Mouse (Mus musculus) C2C12 (cell line): ENCODE measurements at regions not wholly inside any gene's neighbourhood (a gene's known extent, or its start where the extent isn't known, plus 50 kb on each side); places are given as distances from the start of the nearest gene placed in this dataset.

Source experiments
- H3K27me3 ChIP-seq: one replicate; pipeline ENCODE4 v1.6.1; 2011; ENCODE audit not compliant: control insufficient read depth, insufficient read depth, insufficient read length
- H3K36me3 ChIP-seq: one replicate; pipeline ENCODE4 v1.6.1; 2011; ENCODE audit not compliant: control insufficient read depth, insufficient read depth
- H3K4me3 ChIP-seq: one replicate; pipeline ENCODE4 v1.5.1; 2011; ENCODE audit warnings: mild to moderate bottlenecking, control low read depth; ENCODE audit not compliant: poor library complexity, insufficient read depth, severe bottlenecking
- H3K79me2 ChIP-seq: one replicate; pipeline ENCODE4 v1.6.1; 2011; ENCODE audit not compliant: control insufficient read depth, insufficient read depth
- H3K79me3 ChIP-seq: one replicate; pipeline ENCODE4 v1.6.1; 2011; ENCODE audit warnings: low read depth, control low read depth
- H3ac ChIP-seq: one replicate; pipeline ENCODE3; 2011; ENCODE audit warnings: low read depth; ENCODE audit not compliant: control insufficient read depth, insufficient read length
- CEBPB ChIP-seq: IDR thresholded peaks from one replicate; pipeline ENCODE4 v1.6.1; 2011; ENCODE audit warnings: low read depth, mild to moderate bottlenecking, control low read depth, moderate library complexity
- CTCF ChIP-seq: IDR thresholded peaks from one replicate; pipeline ENCODE4 v1.5.1; 2011; ENCODE audit not compliant: control insufficient read depth, insufficient read depth, insufficient read length
- FOSL1 ChIP-seq: IDR thresholded peaks from one replicate; pipeline ENCODE4 v1.8.0; 2011; ENCODE audit warnings: mild to moderate bottlenecking, low read length; ENCODE audit not compliant: poor library complexity, insufficient read depth, severe bottlenecking
- MAX ChIP-seq: IDR thresholded peaks from one replicate; pipeline ENCODE4 v1.6.1; 2011; ENCODE audit warnings: mild to moderate bottlenecking, control low read depth
- MYOD1 ChIP-seq: IDR thresholded peaks from one replicate; pipeline ENCODE4 v1.6.1; 2011; ENCODE audit warnings: low read depth; ENCODE audit not compliant: control insufficient read depth, insufficient read length
- MYOG ChIP-seq: IDR thresholded peaks from one replicate; pipeline ENCODE4 v1.6.1; 2011; ENCODE audit not compliant: control insufficient read depth, insufficient read length; ENCODE audit errors: extremely low read depth
- USF1 ChIP-seq: IDR thresholded peaks from one replicate; pipeline ENCODE4 v1.6.1; 2011; ENCODE audit warnings: low read depth, mild to moderate bottlenecking, control low read depth, moderate library complexity

DNA sequence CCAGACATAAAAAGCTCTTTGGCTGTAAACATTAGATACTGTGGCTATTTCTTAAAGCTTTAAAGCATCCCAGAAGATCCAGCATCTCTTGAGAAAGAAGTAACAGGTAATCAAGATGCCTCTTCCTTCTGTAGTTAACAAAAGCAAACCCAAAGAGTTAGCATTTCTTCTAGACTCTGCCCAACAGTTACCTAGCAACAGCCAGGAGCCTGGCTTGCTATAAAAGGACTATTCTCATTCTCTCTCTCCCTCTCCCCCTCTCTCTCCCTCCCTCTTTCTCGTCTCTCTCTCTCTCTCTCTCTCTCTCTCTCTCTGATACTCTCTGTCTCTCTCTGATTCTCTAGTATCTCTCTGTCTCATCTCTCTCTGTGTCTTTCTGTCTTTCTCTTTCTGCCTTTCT lies 157.4 kb downstream of the Phf3 start:
- Histone ChIP-seq H3K79me2 (no peaks in the 10 kb centered on the region), H3K27me3 (no peaks in the 10 kb centered on the region), H3K36me3 (no peaks in the 10 kb centered on the region), H3K79me3 (no peaks in the 10 kb centered on the region), H3K4me3 (no peak overlapping the region), H3ac (no peak overlapping the region)
- TF ChIP-seq CTCF (no peak), MAX (no peak), CEBPB (no peak), USF1 (no peak), FOSL1 (no peak), MYOG (no peak), MYOD1 (no peak)

- TF ChIP-seq MYOG (no peak), USF1 (no peak), MAX (no peak), MYOD1 (no peak)
- Histone ChIP-seq H3K79me2 (no peaks in the 10 kb centered on the region), H3K36me3 (no peaks in the 10 kb centered on the region), H3K27me3 (no peaks in the 10 kb centered on the region), H3K4me3 (no peak overlapping the region), H3ac (no peak overlapping the region), H3K79me3 (no peaks in the 10 kb centered on the region)
These were observed 172.6 kb downstream of the Phf3 start for GRCm38 (mm10) chr1:30701116-30701515.

GRCm38 (mm10) chr1:30700399-30701081 lies 173.2 kb downstream of the Phf3 start:
- no peaks in the 10 kb centered on the region for H3K79me3 ChIP-seq
- H3K36me3 ChIP-seq = no peaks in the 10 kb centered on the region
- no peak overlapping the region for H3K4me3 ChIP-seq
- H3ac ChIP-seq = no peak overlapping the region
- no peaks in the 10 kb centered on the region for H3K79me2 ChIP-seq
- no peaks in the 10 kb centered on the region for H3K27me3 ChIP-seq
- TF ChIP-seq USF1 (no peak), MYOD1 (no peak), MYOG (no peak), MAX (no peak), FOSL1 (no peak)

GRCm38 (mm10) chr1:30696342-30696741 lies 177.4 kb downstream of the Phf3 start:
- TF ChIP-seq MYOG = no peak
- TF ChIP-seq USF1 = no peak
- no peak for TF ChIP-seq MYOD1
- TF ChIP-seq MAX = no peak
- no peak for TF ChIP-seq FOSL1
- TF ChIP-seq CTCF = no peak
- no peak for TF ChIP-seq CEBPB
- H3K36me3 ChIP-seq = no peaks in the 10 kb centered on the region
- H3K79me3 ChIP-seq = no peaks in the 10 kb centered on the region
- H3K27me3 ChIP-seq = no peaks in the 10 kb centered on the region
- no peaks in the 10 kb centered on the region for H3K79me2 ChIP-seq
- no peak overlapping the region for H3K4me3 ChIP-seq
- H3ac ChIP-seq = no peak overlapping the region

GRCm38 (mm10) chr1:30685318-30685717 lies 188.4 kb downstream of the Phf3 start:
- no peaks in the 10 kb centered on the region for H3K79me3 ChIP-seq
- H3K36me3 ChIP-seq = no peaks in the 10 kb centered on the region
- no peaks in the 10 kb centered on the region for H3K79me2 ChIP-seq
- H3K4me3 ChIP-seq = no peak overlapping the region
- H3K27me3 ChIP-seq = no peaks in the 10 kb centered on the region
- H3ac ChIP-seq = no peak overlapping the region
- TF ChIP-seq CTCF (no peak), FOSL1 (no peak), MYOD1 (no peak), USF1 (no peak), MAX (no peak), CEBPB (no peak), MYOG (no peak)

DNA sequence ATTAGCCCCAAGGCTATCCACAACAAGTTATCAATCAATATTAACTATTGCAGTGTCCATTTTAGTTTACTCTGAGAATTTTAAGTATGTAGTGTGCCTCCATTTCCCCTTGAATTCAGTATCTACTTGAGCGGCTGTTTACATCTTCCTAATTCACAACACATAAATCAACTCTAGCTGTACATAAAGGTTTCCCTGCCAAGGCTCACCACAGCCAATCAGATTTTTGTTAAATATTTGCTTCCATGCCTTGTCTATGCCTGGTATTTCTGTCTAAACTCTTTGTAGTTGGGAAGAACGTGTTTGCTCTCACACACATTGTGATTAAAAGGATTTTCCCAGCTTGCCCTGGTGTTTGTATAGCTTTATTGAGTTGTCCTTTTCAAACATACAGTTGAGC lies 189.8 kb downstream of the Phf3 start:
- Histone ChIP-seq H3K27me3 (no peaks in the 10 kb centered on the region), H3K4me3 (no peak overlapping the region)

More for the DNA sequence above, 189.8 kb downstream of the Phf3 start:
- Histone ChIP-seq H3K36me3 (no peaks in the 10 kb centered on the region), H3K79me3 (no peaks in the 10 kb centered on the region), H3ac (no peak overlapping the region), H3K79me2 (no peaks in the 10 kb centered on the region)
- TF ChIP-seq USF1 (no peak), MYOG (no peak), CEBPB (no peak), FOSL1 (no peak), CTCF (no peak), MAX (no peak), MYOD1 (no peak)
